Mouse (Mus musculus) E14TG2a.4 (cell line): ENCODE measurements around the gene Ugt1a5.
"Not testable (repeated sequence)": the region's sequence is repeated elsewhere in the genome, so short reads cannot be mapped to it uniquely, and the experiment has no call there.

Experiments used
- CTCF ChIP-seq: conservative IDR thresholded peaks from 2 replicates; pipeline ENCODE4 v1.5.1; 2014; ENCODE audit warnings: low read length
- NANOG ChIP-seq: IDR thresholded peaks from 2 replicates; pipeline ENCODE4 v1.6.1; 2014; ENCODE audit warnings: borderline replicate concordance, low read length, mixed read lengths
- POU5F1 ChIP-seq: IDR thresholded peaks from 2 replicates; pipeline ENCODE4 v1.6.1; 2014; ENCODE audit warnings: low read length, borderline replicate concordance

GRCm38 (mm10) chr1:88121521-88121920 lies 44.3 kb upstream of the Ugt1a5 start:
- not testable (repeated sequence) for TF ChIP-seq CTCF, POU5F1, NANOG
